Mouse (Mus musculus) small intestine, adult 2 months (tissue): ENCODE measurements at regions not wholly inside any gene's neighbourhood (a gene's known extent, or its start where the extent isn't known, plus 50 kb on each side); places are given as distances from the start of the nearest gene placed in this dataset.

ENCODE experiments used
- CTCF ChIP-seq: fragments of 200-500 bp; IDR thresholded peaks from 2 replicates; pipeline ENCODE4 v1.5.1; 2012; ENCODE audit warnings: low read depth, mild to moderate bottlenecking, control low read depth, inconsistent platforms, low read length, moderate library complexity, mixed read lengths; ENCODE audit not compliant: insufficient replicate concordance, insufficient read length; ENCODE audit errors: extremely low read depth
- POLR2A ChIP-seq: fragments of 200-500 bp; IDR thresholded peaks from 2 replicates; pipeline ENCODE4 v1.6.1; 2012; ENCODE audit warnings: low read depth, mild to moderate bottlenecking, control low read depth, inconsistent platforms, low read length, moderate library complexity

DNA sequence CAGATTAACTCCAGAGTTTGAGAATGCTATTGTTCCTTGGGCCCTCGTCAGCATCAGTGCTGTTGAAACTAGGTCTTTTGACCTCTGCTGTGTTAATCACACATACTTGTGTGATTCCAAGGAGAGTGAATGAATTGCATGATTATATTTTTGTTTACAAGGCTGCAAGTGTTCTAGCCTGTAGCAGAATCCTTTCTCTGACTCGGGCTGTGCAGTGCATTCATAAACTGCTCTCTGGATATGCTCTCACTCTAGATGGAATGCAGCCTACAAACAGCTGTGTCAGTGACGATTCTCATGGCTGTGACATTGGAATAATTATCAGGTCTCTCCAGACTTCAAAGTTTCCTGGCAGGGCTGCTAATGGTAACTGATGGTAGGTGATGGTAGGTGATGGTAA is 230.8 kb downstream of the Antxr2 start:
- TF ChIP-seq CTCF, result no peak
- TF ChIP-seq POLR2A, result no peak
